Mouse (Mus musculus): ENCODE results near the gene Ptger4. TPM values are rescaled to one million over a fixed set of nuclear protein-coding genes. Genes with fewer than 3 reads are reported as not detected.
A peak's percentile ranks its signal among the peaks of the same experiment; 100 is the strongest.

Gene Ptger4
- polyA plus RNA-seq, 1 experiment from 2014 or later: 1.5 TPM

GRCm38 (mm10) chr15:5239901-5240300 lies 4.1 kb downstream of the Ptger4 start:
- Histone ChIP-seq H3K9ac (replicated peaks) (0 out of 2 replicates have a peak overlapping the region, but pooled peaks have one; percentile 26), H3K4me3 (ENCODE audit: low read depth, low read length) (peak overlapping the region; percentile 27), H3K4me1 (ENCODE audit: insufficient read depth) (peaks cover 46% of the 10 kb centered on the region), H3K27ac (ENCODE audit: low read depth) (peak overlapping the region; percentile 8; the same call in 1 of the 2 replicates), H3K27me3 (ENCODE audit: insufficient read depth, low read length) (peaks cover 20% of the 10 kb centered on the region), H3K9me3 (ENCODE audit: low read length) (no peaks in the 10 kb centered on the region), H3K4me2 (ENCODE audit: low read depth, low read length) (peak overlapping the region; percentile 99), H3K36me3 (replicated peaks; ENCODE audit: insufficient read depth, low read length) (no peaks in the 10 kb centered on the region)
- DNase-seq (peak; percentile 18), ATAC-seq (no peak)
- TF ChIP-seq CTCF (IDR thresholded peaks at IDR 0.05; ENCODE audit: low read depth) (no peak), EP300 (IDR thresholded peaks at IDR 0.05; ENCODE audit: low read depth) (peak; percentile 84)
- 32% methylated on average over 6 of the region's 6 CpGs for WGBS (ENCODE audit: insufficient replicate concordance)

DNA sequence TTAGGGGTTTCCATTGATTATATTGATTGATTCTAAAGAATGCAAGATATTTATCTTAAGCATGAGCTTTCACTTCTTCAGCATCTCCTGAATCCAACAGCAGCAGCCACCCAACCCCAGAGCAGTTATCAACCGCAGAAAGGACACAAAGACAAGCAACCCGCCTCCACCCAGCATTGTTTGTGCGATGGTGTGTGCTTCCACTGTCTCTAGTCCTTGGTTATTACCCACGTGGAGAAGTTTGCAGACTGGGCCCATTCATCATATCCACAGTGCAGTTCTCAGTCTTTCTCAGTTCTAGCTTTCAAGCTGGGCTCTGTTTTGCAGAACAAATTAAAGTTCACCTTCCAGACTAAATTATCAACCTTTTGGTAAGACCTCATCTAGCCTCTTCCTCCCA lies 4.6 kb downstream of the Ptger4 start:
- WGBS (ENCODE audit: insufficient replicate concordance): 41% methylated on average over 4 of the region's 4 CpGs
- DNase-seq (no peak), ATAC-seq (no peak)
- H3K4me3 ChIP-seq (ENCODE audit: low read depth, low read length): peak overlapping the region; percentile 27
- 0 out of 2 replicates have a peak overlapping the region, but pooled peaks have one; percentile 8 for H3K27ac ChIP-seq (ENCODE audit: low read depth)
- TF ChIP-seq EP300 (IDR thresholded peaks at IDR 0.05; ENCODE audit: low read depth) (no peak), CTCF (IDR thresholded peaks at IDR 0.05; ENCODE audit: low read depth) (no peak)
- peaks cover 41% of the 10 kb centered on the region for H3K4me1 ChIP-seq (ENCODE audit: insufficient read depth)
- H3K36me3 ChIP-seq (replicated peaks; ENCODE audit: insufficient read depth, low read length): 0 out of 2 replicates have a peak, but pooled peaks cover 3% of the 10 kb centered on the region
- no peaks in the 10 kb centered on the region for H3K9me3 ChIP-seq (ENCODE audit: low read length)
- H3K27me3 ChIP-seq (ENCODE audit: insufficient read depth, low read length): peaks cover 17% of the 10 kb centered on the region
- H3K9ac ChIP-seq (replicated peaks): 0 out of 2 replicates have a peak overlapping the region, but pooled peaks have one; percentile 26
- H3K4me2 ChIP-seq (ENCODE audit: low read depth, low read length): peak overlapping the region; percentile 99

DNA sequence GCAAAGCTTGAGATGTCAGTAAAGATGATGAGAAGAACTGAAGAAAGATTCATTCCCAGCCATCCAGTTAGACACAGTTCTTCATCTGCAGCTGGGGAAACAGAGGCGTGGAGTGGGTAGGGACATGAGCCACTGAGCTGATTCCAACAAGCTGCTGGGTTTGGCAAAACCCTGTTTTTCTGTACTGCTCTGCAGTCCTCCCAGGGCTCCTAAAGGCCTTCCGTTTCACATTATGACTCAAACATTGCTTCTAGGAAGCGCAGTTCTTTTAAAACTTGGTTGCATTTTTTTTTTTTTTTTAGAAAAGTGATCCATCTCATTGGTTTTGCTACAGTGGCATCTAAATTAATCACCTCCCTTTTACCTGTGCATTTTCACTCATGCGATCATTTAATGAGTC lies 5.4 kb downstream of the Ptger4 start:
- no peak for DNase-seq
- Histone ChIP-seq H3K4me2 (ENCODE audit: low read depth, low read length) (peak overlapping the region; percentile 11; the same call in 1 of the 2 replicates), H3K4me1 (ENCODE audit: insufficient read depth) (peaks cover 33% of the 10 kb centered on the region), H3K9ac (replicated peaks) (no peak overlapping the region), H3K27me3 (ENCODE audit: insufficient read depth, low read length) (peaks cover 15% of the 10 kb centered on the region), H3K9me3 (ENCODE audit: low read length) (no peaks in the 10 kb centered on the region), H3K27ac (ENCODE audit: low read depth) (no peak overlapping the region), H3K36me3 (replicated peaks; ENCODE audit: insufficient read depth, low read length) (0 out of 2 replicates have a peak, but pooled peaks cover 3% of the 10 kb centered on the region), H3K4me3 (ENCODE audit: low read depth, low read length) (no peak overlapping the region)
- no peak for ATAC-seq
- 80% methylated on average over 4 of the region's 4 CpGs for WGBS (ENCODE audit: insufficient replicate concordance)
- TF ChIP-seq CTCF (IDR thresholded peaks at IDR 0.05; ENCODE audit: low read depth) (no peak), EP300 (IDR thresholded peaks at IDR 0.05; ENCODE audit: low read depth) (no peak)

DNA sequence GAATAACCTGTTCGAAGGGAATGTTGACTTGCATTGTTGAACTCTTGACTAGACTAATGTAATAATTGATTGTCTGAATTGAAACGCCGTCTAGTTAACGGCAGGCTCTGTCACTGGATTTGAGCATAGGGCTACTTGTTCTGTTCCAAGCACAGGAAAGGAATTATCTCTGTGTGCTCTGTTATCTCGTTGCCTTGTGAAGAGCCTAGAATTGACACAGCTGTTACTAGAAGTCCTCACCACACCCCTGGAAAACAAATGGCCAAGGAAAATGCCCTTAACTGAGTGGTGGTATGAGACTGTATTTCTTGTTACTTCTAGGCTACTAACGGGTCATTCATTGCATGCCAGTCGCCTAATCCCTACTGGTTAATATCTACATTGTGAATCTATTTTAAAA lies 5.9 kb downstream of the Ptger4 start:
- Histone ChIP-seq H3K4me1 (ENCODE audit: insufficient read depth) (peaks cover 28% of the 10 kb centered on the region), H3K36me3 (replicated peaks; ENCODE audit: insufficient read depth, low read length) (0 out of 2 replicates have a peak, but pooled peaks cover 3% of the 10 kb centered on the region)

GRCm38 (mm10) chr15:5237012-5237660 lies 6.9 kb downstream of the Ptger4 start:
- Histone ChIP-seq H3K9ac (replicated peaks) (0 out of 2 replicates have a peak overlapping the region, but pooled peaks have one; percentile 26), H3K27ac (ENCODE audit: low read depth) (no peak overlapping the region), H3K4me2 (ENCODE audit: low read depth, low read length) (no peak overlapping the region), H3K4me3 (ENCODE audit: low read depth, low read length) (no peak overlapping the region), H3K9me3 (ENCODE audit: low read length) (no peaks in the 10 kb centered on the region), H3K36me3 (replicated peaks; ENCODE audit: insufficient read depth, low read length) (0 out of 2 replicates have a peak, but pooled peaks cover 3% of the 10 kb centered on the region), H3K27me3 (ENCODE audit: insufficient read depth, low read length) (peaks cover 3% of the 10 kb centered on the region), H3K4me1 (ENCODE audit: insufficient read depth) (peaks cover 19% of the 10 kb centered on the region)
- ATAC-seq (no peak), DNase-seq (no peak)
- TF ChIP-seq EP300 (IDR thresholded peaks at IDR 0.05; ENCODE audit: low read depth): no peak
- TF ChIP-seq CTCF (IDR thresholded peaks at IDR 0.05; ENCODE audit: low read depth): no peak
- WGBS (ENCODE audit: insufficient replicate concordance): 38% methylated on average over 7 of the region's 7 CpGs

More for the DNA sequence above, 5.9 kb downstream of the Ptger4 start:
- Histone ChIP-seq H3K4me2 (ENCODE audit: low read depth, low read length) (peak overlapping the region; percentile 22; the same call in 1 of the 2 replicates), H3K27ac (ENCODE audit: low read depth) (no peak overlapping the region), H3K9ac (replicated peaks) (no peak overlapping the region), H3K4me3 (ENCODE audit: low read depth, low read length) (no peak overlapping the region), H3K27me3 (ENCODE audit: insufficient read depth, low read length) (peaks cover 12% of the 10 kb centered on the region), H3K9me3 (ENCODE audit: low read length) (no peaks in the 10 kb centered on the region)
- DNase-seq (no peak), ATAC-seq (no peak)
- TF ChIP-seq EP300 (IDR thresholded peaks at IDR 0.05; ENCODE audit: low read depth): no peak
- no peak for TF ChIP-seq CTCF (IDR thresholded peaks at IDR 0.05; ENCODE audit: low read depth)
- 56% methylated on average over 7 of the region's 7 CpGs for WGBS (ENCODE audit: insufficient replicate concordance)

DNA sequence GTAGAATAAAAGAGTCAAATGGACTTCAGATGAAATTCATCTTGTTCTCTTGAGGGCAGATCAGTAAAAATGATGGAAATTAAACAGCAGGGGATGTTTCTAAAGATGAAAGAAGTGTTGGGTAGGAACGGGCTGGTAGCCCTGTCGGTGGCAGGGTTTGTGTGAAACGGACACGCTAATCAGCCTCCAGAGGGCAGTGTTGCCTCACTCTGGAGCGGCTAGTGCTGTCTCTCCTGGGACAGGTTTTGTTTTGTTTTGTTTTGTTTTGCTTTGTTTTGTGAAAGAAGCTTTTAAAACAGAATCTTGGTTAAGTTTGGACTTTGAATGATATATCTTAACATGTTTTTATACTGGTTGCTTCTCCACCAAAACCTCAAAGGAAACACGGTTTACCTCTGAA lies 7.4 kb downstream of the Ptger4 start:
- H3K9me3 ChIP-seq (ENCODE audit: low read length): no peaks in the 10 kb centered on the region
- H3K36me3 ChIP-seq (replicated peaks; ENCODE audit: insufficient read depth, low read length): 0 out of 2 replicates have a peak, but pooled peaks cover 3% of the 10 kb centered on the region
- ATAC-seq: peak; percentile 70
- no peak overlapping the region for H3K9ac ChIP-seq (replicated peaks)
- TF ChIP-seq CTCF (IDR thresholded peaks at IDR 0.05; ENCODE audit: low read depth) (peak; percentile 98), EP300 (IDR thresholded peaks at IDR 0.05; ENCODE audit: low read depth) (no peak)
- 6% methylated on average over 6 of the region's 6 CpGs for WGBS (ENCODE audit: insufficient replicate concordance)
- H3K4me1 ChIP-seq (ENCODE audit: insufficient read depth): peaks cover 14% of the 10 kb centered on the region
- H3K4me3 ChIP-seq (ENCODE audit: low read depth, low read length): 0 out of 2 replicates have a peak overlapping the region, but pooled peaks have one; percentile 12
- H3K4me2 ChIP-seq (ENCODE audit: low read depth, low read length): peak overlapping the region; percentile 19; the same call in 1 of the 2 replicates
- peak; percentile 84 for DNase-seq
- no peak overlapping the region for H3K27ac ChIP-seq (ENCODE audit: low read depth)
- no peaks in the 10 kb centered on the region for H3K27me3 ChIP-seq (ENCODE audit: insufficient read depth, low read length)

All from liver, postnatal 0 days (tissue).